Mouse (Mus musculus) hindbrain, embryonic 16.5 days (tissue): ENCODE data around the gene Myo10. TPM values are rescaled to one million over a fixed set of nuclear protein-coding genes. Genes with fewer than 3 reads are reported as not detected.

Experiments used
- ATAC-seq: fragments of 200-750 bp; cut with Nextera tagmentation; 2 replicates; pipeline ENCODE4 v1.8.0; 2017; ENCODE audit warnings: moderate TSS enrichment, moderate library complexity
- H3K27ac ChIP-seq: fragments of 300-500 bp; sonication (generic); 2 replicates; pipeline ENCODE4 v1.5.1; 2014; ENCODE audit warnings: low read depth, mild to moderate bottlenecking, control low read depth, low read length, moderate library complexity
- H3K27me3 ChIP-seq: fragments of 300-500 bp; sonication (generic); replicated peaks from 2 replicates; pipeline ENCODE4 v1.6.1; 2014; ENCODE audit warnings: low read length; ENCODE audit not compliant: control insufficient read depth, insufficient read depth
- H3K36me3 ChIP-seq: fragments of 300-500 bp; sonication (generic); 2 replicates; pipeline ENCODE4 v1.6.1; 2014; ENCODE audit warnings: mild to moderate bottlenecking, low read length, moderate library complexity, mixed read lengths; ENCODE audit not compliant: control insufficient read depth, insufficient read depth
- H3K4me1 ChIP-seq: fragments of 300-500 bp; sonication (generic); 2 replicates; pipeline ENCODE4 v1.6.1; 2014; ENCODE audit warnings: low read depth, low read length; ENCODE audit not compliant: control insufficient read depth, insufficient read depth
- H3K4me2 ChIP-seq: fragments of 300-500 bp; sonication (generic); 2 replicates; pipeline ENCODE4 v1.6.1; 2014; ENCODE audit warnings: mild to moderate bottlenecking, low read length, control low read depth, moderate library complexity
- H3K4me3 ChIP-seq: fragments of 300-500 bp; sonication (generic); 2 replicates; pipeline ENCODE4 v1.5.1; 2014; ENCODE audit warnings: mild to moderate bottlenecking, low read length, control low read depth, moderate library complexity
- H3K9ac ChIP-seq: fragments of 300-500 bp; sonication (generic); 2 replicates; pipeline ENCODE4 v1.6.1; 2014; ENCODE audit warnings: low read depth, mild to moderate bottlenecking, control low read depth, low read length, moderate library complexity
- H3K9me3 ChIP-seq: fragments of 300-500 bp; sonication (generic); 2 replicates; pipeline ENCODE4 v1.6.1; 2014; ENCODE audit warnings: mild to moderate bottlenecking, low read length, moderate library complexity; ENCODE audit not compliant: control insufficient read depth
- WGBS: fragments of 180-500 bp; shearing (Covaris S2); extraction: QIAGEN DNeasy Blood & Tissue Kit; methylation state at CpG from one replicate; pipeline ENCODE4 v1.1.7; 2014; 5-methylcytosine and 5-hydroxymethylcytosine counted together
- polyA plus RNA-seq: library from polyadenylated mRNA; unstranded; fragments of >200 nt; fragmentation: Nextera tagmentation; extraction: Ambion mirVana; gene quantifications from 2 replicates; pipeline ENCODE4 v1.2.1, GENCODE M21; 2015

Myo10 gene
- polyA plus RNA-seq, 1 experiment from 2014 or later, result 26.2 TPM

DNA sequence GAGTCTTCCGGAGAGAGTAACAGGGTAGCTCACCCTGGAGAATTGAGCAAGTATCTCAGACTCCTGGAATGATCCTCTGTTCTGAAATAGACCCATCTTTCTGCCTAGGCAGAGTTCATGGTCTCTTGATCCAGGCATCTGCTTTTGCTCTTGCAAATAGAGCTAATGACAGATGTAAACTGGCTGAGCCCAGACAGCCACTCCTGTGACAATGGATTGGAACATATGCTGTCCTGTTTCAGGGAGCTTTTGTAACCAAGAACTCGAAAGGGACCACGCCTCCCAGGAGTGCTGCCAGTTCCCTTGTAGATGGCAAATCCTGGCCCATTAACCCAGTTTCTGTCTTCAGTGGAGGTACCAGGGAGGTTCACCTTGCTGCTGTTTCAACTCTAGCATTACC is 56.8 kb downstream of the Myo10 start:
- Histone ChIP-seq H3K9me3 (no peaks in the 10 kb centered on the region), H3K4me1 (peaks cover 19% of the 10 kb centered on the region), H3K36me3 (no peaks in the 10 kb centered on the region), H3K27me3 (no peaks in the 10 kb centered on the region), H3K4me2 (no peak overlapping the region), H3K9ac (no peak overlapping the region), H3K4me3 (no peak overlapping the region), H3K27ac (no peak overlapping the region)
- ATAC-seq, result no peak
- WGBS, result 28% methylated on average over 3 of the region's 3 CpGs

DNA sequence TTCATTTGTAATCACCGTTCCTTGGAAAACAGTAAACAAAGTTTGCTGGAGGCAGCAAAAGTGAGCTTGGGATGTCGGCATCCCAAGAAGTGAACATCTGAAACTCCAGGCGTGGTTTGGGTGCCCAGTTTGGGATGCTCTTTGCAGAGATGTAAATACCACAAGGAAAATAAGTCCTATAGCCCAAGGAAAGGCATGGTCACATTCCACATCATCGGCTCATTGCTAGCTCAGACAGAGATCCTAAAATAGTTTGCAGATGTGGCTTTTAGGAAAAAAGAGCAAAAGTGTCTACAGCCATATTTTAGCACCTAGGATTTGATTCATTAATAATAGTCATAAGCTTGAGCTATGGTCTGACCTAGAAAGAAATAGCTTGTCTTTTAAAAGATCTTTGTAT is 57.3 kb downstream of the Myo10 start:
- Histone ChIP-seq H3K9me3 (no peaks in the 10 kb centered on the region), H3K36me3 (no peaks in the 10 kb centered on the region), H3K27me3 (no peaks in the 10 kb centered on the region), H3K27ac (no peak overlapping the region), H3K9ac (no peak overlapping the region), H3K4me3 (no peak overlapping the region), H3K4me1 (peaks cover 19% of the 10 kb centered on the region), H3K4me2 (no peak overlapping the region)
- WGBS, result 89% methylated on average over 4 of the region's 4 CpGs
- ATAC-seq, result no peak

DNA sequence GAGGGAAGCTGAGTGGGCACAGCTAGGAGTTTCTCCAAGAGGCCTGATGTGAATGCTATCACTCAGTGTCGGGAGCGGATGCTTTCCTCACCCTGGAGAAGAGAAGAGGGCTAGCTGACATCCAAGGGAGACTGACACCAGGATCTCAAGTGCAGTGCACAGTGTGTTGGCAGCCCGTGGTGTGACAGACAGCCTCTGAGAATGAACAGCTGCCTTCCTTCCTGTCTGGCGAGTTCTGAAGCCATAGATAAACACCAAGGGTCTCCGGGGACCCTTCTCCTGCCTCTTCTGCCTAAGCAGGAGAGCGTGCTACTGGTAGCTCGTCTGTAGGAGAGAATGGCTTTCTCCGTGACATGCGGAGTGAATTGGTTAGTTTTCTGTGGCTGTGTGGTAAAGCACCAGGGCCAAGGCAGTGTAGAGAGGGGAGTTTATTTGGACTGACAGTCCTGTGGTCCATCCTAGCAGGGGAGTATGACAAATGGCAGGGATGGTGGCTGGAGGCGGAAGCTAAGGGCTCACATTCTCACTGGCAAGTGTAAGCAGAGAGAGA is 58.0 kb downstream of the Myo10 start:
- Histone ChIP-seq H3K4me1 (peaks cover 19% of the 10 kb centered on the region), H3K36me3 (no peaks in the 10 kb centered on the region), H3K9me3 (no peaks in the 10 kb centered on the region), H3K4me2 (no peak overlapping the region), H3K27me3 (no peaks in the 10 kb centered on the region), H3K27ac (no peak overlapping the region), H3K4me3 (no peak overlapping the region), H3K9ac (no peak overlapping the region)
- WGBS, result 31% methylated on average over 10 of the region's 10 CpGs
- peak; percentile 41; the same call in 1 of the 2 replicates for ATAC-seq

DNA sequence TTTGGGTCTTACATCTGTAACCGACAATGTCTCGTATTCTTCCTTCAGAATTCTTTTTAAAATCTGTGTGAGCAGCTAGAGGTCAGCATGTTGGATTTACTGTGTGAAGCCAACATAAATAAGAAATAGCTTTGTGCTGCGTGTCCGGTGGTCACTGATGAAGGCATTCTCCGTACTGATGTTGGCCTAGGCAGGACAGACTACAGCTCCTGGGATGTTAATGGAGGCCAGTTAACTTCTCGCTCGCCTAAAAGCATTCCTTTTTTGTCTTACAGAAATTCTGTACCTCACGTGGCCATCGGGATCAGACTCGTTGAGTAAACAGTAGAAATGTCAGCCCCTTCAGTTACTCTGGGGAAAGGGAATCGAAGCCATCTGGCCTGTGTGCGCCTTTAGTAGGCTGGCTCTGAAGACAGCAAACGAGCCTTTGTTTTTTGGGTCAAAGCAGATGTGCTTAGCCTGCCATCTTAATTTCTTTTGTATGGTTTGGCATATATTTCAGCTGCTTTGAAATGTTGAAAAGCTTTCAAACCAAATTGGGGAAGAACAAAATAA is 60.7 kb downstream of the Myo10 start:
- Histone ChIP-seq H3K4me1 (peaks cover 11% of the 10 kb centered on the region), H3K4me3 (no peak overlapping the region), H3K36me3 (no peaks in the 10 kb centered on the region), H3K9ac (no peak overlapping the region), H3K4me2 (no peak overlapping the region), H3K27ac (no peak overlapping the region), H3K27me3 (no peaks in the 10 kb centered on the region), H3K9me3 (no peaks in the 10 kb centered on the region)
- 58% methylated on average over 13 of the region's 13 CpGs for WGBS
- ATAC-seq, result no peak

DNA sequence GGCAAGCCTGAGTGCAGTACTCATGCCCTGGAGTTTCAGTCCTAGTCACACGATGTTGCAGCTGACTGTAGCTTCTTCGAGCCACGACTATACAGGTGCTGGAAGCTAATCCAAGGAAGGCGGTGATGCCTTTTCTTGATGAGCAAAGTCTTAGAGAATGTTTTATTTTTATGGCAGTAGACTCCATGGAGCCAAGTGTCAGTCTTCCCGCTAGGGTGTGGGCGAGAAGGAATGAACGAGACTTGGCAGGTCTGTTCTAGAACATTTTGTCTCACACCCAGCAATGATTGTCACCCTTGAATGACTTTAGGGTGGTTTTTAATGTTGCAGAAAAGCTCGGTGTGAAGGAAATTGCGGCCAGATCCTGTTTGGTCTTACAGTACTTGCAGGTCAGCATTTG is 62.9 kb downstream of the Myo10 start:
- H3K9ac ChIP-seq, result no peak overlapping the region
- H3K4me1 ChIP-seq, result peaks cover 5% of the 10 kb centered on the region
- no peak overlapping the region for H3K4me2 ChIP-seq
- no peak overlapping the region for H3K4me3 ChIP-seq
- ATAC-seq, result no peak
- 90% methylated on average over 9 of the region's 9 CpGs for WGBS
- H3K27ac ChIP-seq, result no peak overlapping the region
- H3K27me3 ChIP-seq, result no peaks in the 10 kb centered on the region
- H3K36me3 ChIP-seq, result no peaks in the 10 kb centered on the region
- no peaks in the 10 kb centered on the region for H3K9me3 ChIP-seq

DNA sequence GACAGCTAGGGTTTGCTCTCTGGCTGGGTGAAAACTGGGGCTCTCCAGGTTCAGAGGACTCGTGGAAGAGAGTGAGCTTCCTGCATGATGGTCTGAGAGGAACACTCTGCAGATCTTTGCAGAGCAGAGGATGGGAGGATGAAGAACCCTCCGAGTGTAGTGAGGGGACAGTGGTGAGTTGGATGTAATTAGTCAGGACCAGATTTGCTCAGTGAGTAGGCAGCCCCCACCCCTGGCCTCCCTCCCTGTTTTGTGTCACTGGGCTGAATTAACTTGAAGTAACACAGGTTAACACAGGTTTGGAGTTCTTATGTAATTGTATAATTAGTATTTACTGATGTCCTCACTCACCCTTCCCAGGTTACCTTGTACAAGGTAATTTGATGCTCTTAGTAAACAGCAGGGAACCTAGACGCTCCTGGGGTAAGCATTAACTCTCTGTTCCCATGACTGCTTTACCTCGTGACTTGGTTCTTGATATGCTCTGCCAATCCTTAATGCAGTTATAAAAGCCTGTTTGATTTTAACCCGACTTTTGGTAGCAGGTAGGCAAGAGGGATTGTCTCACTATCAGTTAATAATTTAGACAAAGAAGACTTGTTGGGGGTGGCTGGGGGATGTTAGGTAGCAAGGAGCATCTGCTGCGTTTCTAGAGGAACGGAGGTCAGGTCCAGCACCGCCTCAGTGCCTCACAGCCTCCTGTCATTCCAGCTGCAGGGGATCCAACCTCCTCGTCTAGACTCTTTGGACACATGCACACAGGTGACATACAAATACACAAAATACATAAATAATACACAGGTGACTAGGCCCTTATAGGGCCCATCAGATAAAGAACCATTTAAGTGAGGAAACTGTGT is 66.3 kb downstream of the Myo10 start:
- no peak overlapping the region for H3K27ac ChIP-seq
- no peak overlapping the region for H3K9ac ChIP-seq
- H3K36me3 ChIP-seq, result no peaks in the 10 kb centered on the region
- H3K27me3 ChIP-seq, result no peaks in the 10 kb centered on the region
- peaks cover 6% of the 10 kb centered on the region for H3K4me1 ChIP-seq
- WGBS, result 50% methylated on average over 9 of the region's 9 CpGs
- H3K4me3 ChIP-seq, result no peak overlapping the region
- no peaks in the 10 kb centered on the region for H3K9me3 ChIP-seq
- H3K4me2 ChIP-seq, result no peak overlapping the region
- ATAC-seq, result 0 out of 2 replicates have a peak, but pooled peaks have one; percentile 24

DNA sequence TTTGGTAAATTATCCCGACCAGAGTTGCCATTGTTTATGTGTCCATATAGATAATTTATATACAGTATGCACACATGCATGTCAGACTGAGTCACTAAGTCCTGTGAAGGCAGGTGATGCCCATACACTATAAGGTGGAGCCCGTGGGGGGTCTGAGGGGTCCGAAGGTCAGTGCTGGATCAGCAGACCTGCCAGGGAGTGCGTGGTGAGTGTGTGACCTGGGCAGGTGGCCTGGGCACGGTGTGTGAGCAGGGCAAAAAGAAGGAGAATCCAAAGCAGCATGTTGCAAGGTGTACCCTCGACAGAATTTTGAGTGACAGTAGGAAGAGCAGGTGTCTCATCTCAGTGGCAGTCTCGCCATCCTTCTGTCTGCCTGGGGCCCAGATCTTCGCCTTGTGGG is 67.2 kb downstream of the Myo10 start:
- Histone ChIP-seq H3K4me2 (no peak overlapping the region), H3K36me3 (no peaks in the 10 kb centered on the region), H3K9ac (no peak overlapping the region), H3K27ac (no peak overlapping the region), H3K4me3 (no peak overlapping the region), H3K4me1 (peaks cover 6% of the 10 kb centered on the region), H3K9me3 (no peaks in the 10 kb centered on the region), H3K27me3 (no peaks in the 10 kb centered on the region)
- ATAC-seq, result 0 out of 2 replicates have a peak, but pooled peaks have one; percentile 7
- WGBS, result 70% methylated on average over 8 of the region's 8 CpGs

DNA sequence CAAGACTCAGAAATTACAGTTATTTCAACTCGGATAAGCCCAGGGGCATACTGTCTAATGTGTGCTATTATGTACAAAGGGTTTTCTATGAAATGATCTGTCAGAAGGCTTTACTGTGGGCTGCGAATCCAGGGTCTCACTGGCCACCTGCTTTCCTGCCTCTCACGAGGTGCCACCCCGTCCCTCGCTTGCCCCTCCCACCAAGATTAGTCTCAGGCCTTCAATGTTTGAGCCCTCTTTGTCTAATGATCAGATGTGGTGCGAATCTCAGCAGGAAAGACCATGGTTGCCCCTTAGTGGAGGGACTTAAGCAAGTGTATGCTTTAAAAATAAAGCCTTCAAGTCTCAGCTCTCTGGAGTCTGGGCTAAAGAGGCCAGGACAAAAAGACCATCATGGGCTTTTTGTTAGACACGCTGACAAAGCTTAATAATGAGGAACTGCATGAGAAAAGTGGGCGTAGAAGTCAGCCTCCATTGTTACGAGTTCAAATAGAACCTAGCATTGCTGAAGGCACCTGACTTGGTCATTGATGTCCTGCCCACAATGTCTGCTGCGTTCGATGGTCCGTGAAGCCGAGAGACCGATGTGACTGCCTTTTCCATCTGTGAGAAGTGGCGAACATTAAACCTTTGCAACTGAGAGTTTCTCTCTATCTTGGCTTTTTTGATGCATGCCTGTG is 67.9 kb downstream of the Myo10 start:
- H3K9ac ChIP-seq, result no peak overlapping the region
- 29% methylated on average over 15 of the region's 15 CpGs for WGBS
- H3K36me3 ChIP-seq, result no peaks in the 10 kb centered on the region
- peak; percentile 59 for ATAC-seq
- H3K27ac ChIP-seq, result no peak overlapping the region
- no peaks in the 10 kb centered on the region for H3K9me3 ChIP-seq
- no peak overlapping the region for H3K4me3 ChIP-seq
- H3K27me3 ChIP-seq, result no peaks in the 10 kb centered on the region
- peaks cover 6% of the 10 kb centered on the region for H3K4me1 ChIP-seq
- H3K4me2 ChIP-seq, result no peak overlapping the region

DNA sequence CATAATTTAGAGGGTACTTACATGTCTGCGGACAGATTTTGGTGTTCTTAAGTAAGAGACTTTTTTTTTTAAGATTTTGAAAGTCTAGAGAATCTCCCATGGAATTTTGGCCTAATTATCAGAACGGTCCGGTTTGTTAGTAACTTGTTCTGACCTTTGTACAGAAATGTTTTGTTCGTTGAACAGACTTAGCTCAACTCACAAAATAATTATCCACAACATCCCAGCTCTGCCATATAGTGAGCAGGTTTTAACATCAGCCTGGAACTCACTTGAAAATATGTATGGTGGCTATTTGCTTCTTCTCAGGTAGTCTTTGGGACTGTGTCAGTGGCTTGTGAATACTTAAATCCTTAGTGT is 68.4 kb downstream of the Myo10 start:
- 75% methylated on average over 4 of the region's 4 CpGs for WGBS
- H3K9me3 ChIP-seq, result no peaks in the 10 kb centered on the region
- no peak overlapping the region for H3K9ac ChIP-seq
- H3K4me1 ChIP-seq, result peaks cover 6% of the 10 kb centered on the region
- no peaks in the 10 kb centered on the region for H3K27me3 ChIP-seq
- H3K27ac ChIP-seq, result no peak overlapping the region
- ATAC-seq, result no peak
- H3K4me3 ChIP-seq, result no peak overlapping the region
- H3K36me3 ChIP-seq, result no peaks in the 10 kb centered on the region
- no peak overlapping the region for H3K4me2 ChIP-seq
